Mouse (Mus musculus) urinary bladder, adult 2 months (tissue): Measurements from ENCODE around the gene Nudt13. TPM values are rescaled to one million over a fixed set of nuclear protein-coding genes. Genes with fewer than 3 reads are reported as not detected.

ENCODE experiments used
- DNase-seq: peaks from one replicate; pipeline ENCODE4 v3.0.0; 2022; ENCODE audit warnings: low spot score
- polyA plus RNA-seq: library from polyadenylated mRNA; depleted of rRNA; stranded (reverse); fragments of >200 nt; gene quantifications from 2 replicates; pipeline ENCODE4 v1.2.3, GENCODE M21; 2012; rRNA removed

The Nudt13 gene
- polyA plus RNA-seq, 1 experiment = 48.2 TPM

- DNase-seq = no peak
Observed at GRCm38 (mm10) chr14:20340149-20340548, 45.7 kb downstream of the Nudt13 start.

GRCm38 (mm10) chr14:20340866-20341265 lies 46.4 kb downstream of the Nudt13 start:
- DNase-seq = no peak

GRCm38 (mm10) chr14:20345885-20346284 lies 51.4 kb downstream of the Nudt13 start:
- DNase-seq = no peak

GRCm38 (mm10) chr14:20347441-20347990 lies 53.0 kb downstream of the Nudt13 start:
- no peak for DNase-seq

GRCm38 (mm10) chr14:20347991-20348541 lies 53.6 kb downstream of the Nudt13 start, which contains the start of the genes Ecd and Fam149b:
Gene Ecd (minus strand): TSS chr14:20348121.
Gene Fam149b (plus strand): TSS chr14:20348162.
- peak; percentile 84 for DNase-seq

- no peak for DNase-seq
Observed at GRCm38 (mm10) chr14:20363230-20363629, 68.7 kb downstream of the Nudt13 start.

Other genes with a start within 250 kb of the Nudt13 start
- gene Saysd1, start 156.2 kb upstream of the Nudt13 start, polyA plus RNA-seq = 6.9 and 7.9 TPM in 2 replicates
- gene Kcnk5, start 112.9 kb upstream of the Nudt13 start, polyA plus RNA-seq = 3.9 and 4.6 TPM in 2 replicates
- gene Kcnk16, start 25.5 kb upstream of the Nudt13 start, polyA plus RNA-seq = 0.14 TPM in 1 of 2 replicates, not detected in the other
- gene Ecd, start 53.4 kb downstream of the Nudt13 start, polyA plus RNA-seq = 24.8 and 25.6 TPM in 2 replicates
- 41.3 and 43.4 TPM in 2 replicates for gene Fam149b, start 53.5 kb downstream of the Nudt13 start, polyA plus RNA-seq
- 21.8 and 24.8 TPM in 2 replicates for gene Dnajc9, start 94.2 kb downstream of the Nudt13 start, polyA plus RNA-seq
- 41.1 and 46.9 TPM in 2 replicates for gene Mrps16, start 98.9 kb downstream of the Nudt13 start, polyA plus RNA-seq
- 0.21 and 0.40 TPM in 2 replicates for gene Cfap70, start 157.5 kb downstream of the Nudt13 start, polyA plus RNA-seq
- 136 and 140 TPM in 2 replicates for gene Anxa7, start 185.4 kb downstream of the Nudt13 start, polyA plus RNA-seq
- 0.87 and 1.3 TPM in 2 replicates for gene Mss51, start 202.2 kb downstream of the Nudt13 start, polyA plus RNA-seq